Mouse (Mus musculus) limb, embryonic 14.5 days (tissue): ENCODE results near the gene Trmt10b. TPM values are rescaled to one million over a fixed set of nuclear protein-coding genes. Genes with fewer than 3 reads are reported as not detected.

Experiments
- ATAC-seq: fragments of 200-750 bp; cut with Nextera tagmentation; 2 replicates; pipeline ENCODE4 v1.8.0; 2017; ENCODE audit warnings: low read depth, moderate number of reproducible peaks, moderate TSS enrichment; ENCODE audit not compliant: low FRiP score
- DNase-seq: peaks from one replicate; pipeline ENCODE4 v3.0.0-alpha.2; 2015; ENCODE audit warnings: low spot score
- H3K27ac ChIP-seq: fragments of 300-500 bp; sonication (generic); replicated peaks from 2 replicates; pipeline ENCODE4 v1.5.1; 2014; ENCODE audit warnings: low read depth, mild to moderate bottlenecking, low read length, moderate library complexity, mixed read lengths
- H3K27me3 ChIP-seq: fragments of 300-500 bp; sonication (generic); 2 replicates; pipeline ENCODE4 v1.6.1; 2014; ENCODE audit warnings: low read length, mixed read lengths; ENCODE audit not compliant: control insufficient read depth, insufficient read depth
- H3K36me3 ChIP-seq: fragments of 300-500 bp; sonication (generic); 2 replicates; pipeline ENCODE4 v1.6.1; 2014; ENCODE audit warnings: mild to moderate bottlenecking, low read length, moderate library complexity, mixed read lengths; ENCODE audit not compliant: control insufficient read depth, insufficient read depth
- H3K4me1 ChIP-seq: fragments of 300-500 bp; sonication (generic); 2 replicates; pipeline ENCODE4 v1.6.1; 2014; ENCODE audit warnings: antibody characterized with exemption, low read length, mixed read lengths; ENCODE audit not compliant: control insufficient read depth, insufficient read depth
- H3K4me2 ChIP-seq: fragments of 300-500 bp; sonication (generic); replicated peaks from 2 replicates; pipeline ENCODE4 v1.6.1; 2014; ENCODE audit warnings: low read depth, mild to moderate bottlenecking, low read length, moderate library complexity; ENCODE audit not compliant: severe bottlenecking
- H3K4me3 ChIP-seq: fragments of 300-500 bp; sonication (generic); replicated peaks from 2 replicates; pipeline ENCODE4 v1.5.1; 2014; ENCODE audit warnings: low read length
- H3K9ac ChIP-seq: fragments of 300-500 bp; sonication (generic); 2 replicates; pipeline ENCODE4 v1.6.1; 2014; ENCODE audit warnings: mild to moderate bottlenecking, low read depth, low read length, moderate library complexity; ENCODE audit not compliant: severe bottlenecking
- H3K9me3 ChIP-seq: fragments of 300-500 bp; sonication (generic); 2 replicates; pipeline ENCODE4 v1.6.1; 2016; ENCODE audit warnings: low read length; ENCODE audit not compliant: control insufficient read depth
- POLR2A ChIP-seq: fragments of 200-500 bp; IDR thresholded peaks from 2 replicates; pipeline ENCODE4 v1.8.0; 2012; ENCODE audit warnings: inconsistent platforms, mild to moderate bottlenecking, moderate library complexity, borderline replicate concordance; ENCODE audit not compliant: insufficient read depth, insufficient read length; ENCODE audit errors: extremely low read depth
- WGBS: fragments of 180-500 bp; shearing (Covaris S2); extraction: QIAGEN DNeasy Blood & Tissue Kit; methylation state at CpG from one replicate; pipeline ENCODE4 v1.1.7; 2014; 5-methylcytosine and 5-hydroxymethylcytosine counted together
- polyA plus RNA-seq, 2 experiments: library from polyadenylated mRNA; depleted of rRNA in 1 of 2; stranded (reverse) in 1 of 2; unstranded in 1 of 2; fragments of >200 nt; fragmentation: Nextera tagmentation in 1 of 2; extraction: Ambion mirVana in 1 of 2; gene quantifications; 2 replicates each; pipeline versions ENCODE4 v1.2.1 to v1.2.3; 2012 to 2014

Gene Trmt10b
- polyA plus RNA-seq, 2 experiments = 10.1 to 16.2 TPM

- DNase-seq (peak; percentile 92), ATAC-seq (peak; percentile 95)
- under 1% methylated on average over 22 of the region's 42 CpGs for WGBS
- Histone ChIP-seq H3K27ac (peak within 1 kb of the TSS; percentile 95), H3K36me3 (peaks cover 6% of the 10 kb centered on the region; the same call in 1 of the 2 replicates), H3K9me3 (no peaks in the 10 kb centered on the region), H3K4me1 (peaks cover 17% of the 10 kb centered on the region), H3K4me3 (peak within 1 kb of the TSS; percentile 97), H3K4me2 (peak within 1 kb of the TSS; percentile 71), H3K9ac (peak within 1 kb of the TSS; percentile 92), H3K27me3 (no peaks in the 10 kb centered on the region)
- peak; percentile 75; the same call in 1 of the 2 replicates for TF ChIP-seq POLR2A
These were observed 44.8 kb downstream of the Trmt10b start, which contains the start of gene Dcaf10 for GRCm38 (mm10) chr4:45341669-45342249. Gene Dcaf10 (plus strand): TSS chr4:45342101.

GRCm38 (mm10) chr4:45342286-45343155, 45.6 kb downstream of the Trmt10b start, which contains the start of gene Exosc3:
Gene Exosc3 (minus strand): TSS chr4:45342732.
- peak within 1 kb of the TSS; percentile 97 for H3K4me3 ChIP-seq
- WGBS = under 1% methylated on average over 47 of the region's 76 CpGs
- H3K4me1 ChIP-seq = peaks cover 17% of the 10 kb centered on the region

GRCm38 (mm10) chr4:45356653-45357052, 59.7 kb downstream of the Trmt10b start:
- ATAC-seq = no peak
- Histone ChIP-seq H3K9ac (no peak overlapping the region), H3K4me1 (no peaks in the 10 kb centered on the region), H3K36me3 (peaks cover 41% of the 10 kb centered on the region), H3K27ac (no peak overlapping the region), H3K4me3 (no peak overlapping the region), H3K9me3 (no peaks in the 10 kb centered on the region), H3K4me2 (no peak overlapping the region), H3K27me3 (no peaks in the 10 kb centered on the region)
- no peak for TF ChIP-seq POLR2A
- DNase-seq = no peak
- 93% methylated on average over 3 of the region's 3 CpGs for WGBS

More at GRCm38 (mm10) chr4:45342286-45343155, 45.6 kb downstream of the Trmt10b start, which contains the start of gene Exosc3:
- Histone ChIP-seq H3K9ac (peak within 1 kb of the TSS; percentile 92), H3K36me3 (peaks cover 11% of the 10 kb centered on the region; the same call in 1 of the 2 replicates), H3K9me3 (no peaks in the 10 kb centered on the region), H3K27ac (peak within 1 kb of the TSS; percentile 95), H3K27me3 (no peaks in the 10 kb centered on the region), H3K4me2 (peak within 1 kb of the TSS; percentile 71)
- ATAC-seq = peak; percentile 82
- TF ChIP-seq POLR2A = no peak
- peak; percentile 14 for DNase-seq

Other genes with a start within 250 kb of the Trmt10b start
- gene Fbxo10, start 212.5 kb upstream of the Trmt10b start, polyA plus RNA-seq (2012; rRNA removed) = 28.9 and 34.0 TPM in 2 replicates
- gene Fbxo10, start 212.5 kb upstream of the Trmt10b start, polyA plus RNA-seq (2014; fragmentation: Nextera tagmentation; extraction: Ambion mirVana) = 15.0 and 16.4 TPM in 2 replicates
- gene Tomm5, start 189.0 kb upstream of the Trmt10b start, polyA plus RNA-seq (2012; rRNA removed) = 152 and 176 TPM in 2 replicates
- gene Tomm5, start 189.0 kb upstream of the Trmt10b start, polyA plus RNA-seq (2014; fragmentation: Nextera tagmentation; extraction: Ambion mirVana) = 227 and 255 TPM in 2 replicates
- gene Frmpd1, start 112.3 kb upstream of the Trmt10b start, polyA plus RNA-seq (2012; rRNA removed) = 5.0 and 5.5 TPM in 2 replicates
- 4.0 and 5.0 TPM in 2 replicates for gene Frmpd1, start 112.3 kb upstream of the Trmt10b start, polyA plus RNA-seq (2014; fragmentation: Nextera tagmentation; extraction: Ambion mirVana)
- 17.6 and 20.5 TPM in 2 replicates for gene Dcaf10, start 45.0 kb downstream of the Trmt10b start, polyA plus RNA-seq (2012; rRNA removed)
- 18.4 and 19.0 TPM in 2 replicates for gene Dcaf10, start 45.0 kb downstream of the Trmt10b start, polyA plus RNA-seq (2014; fragmentation: Nextera tagmentation; extraction: Ambion mirVana)
- 47.7 and 50.4 TPM in 2 replicates for gene Exosc3, start 45.6 kb downstream of the Trmt10b start, polyA plus RNA-seq (2012; rRNA removed)
- 66.1 and 66.6 TPM in 2 replicates for gene Exosc3, start 45.6 kb downstream of the Trmt10b start, polyA plus RNA-seq (2014; fragmentation: Nextera tagmentation; extraction: Ambion mirVana)
- 85.5 and 122 TPM in 2 replicates for gene Slc25a51, start 111.6 kb downstream of the Trmt10b start, polyA plus RNA-seq (2012; rRNA removed)
- gene Slc25a51, start 111.6 kb downstream of the Trmt10b start, polyA plus RNA-seq (2014; fragmentation: Nextera tagmentation; extraction: Ambion mirVana) = 41.5 and 45.1 TPM in 2 replicates
- gene Shb, start 235.3 kb downstream of the Trmt10b start, polyA plus RNA-seq (2012; rRNA removed) = 19.0 and 20.9 TPM in 2 replicates
- gene Shb, start 235.3 kb downstream of the Trmt10b start, polyA plus RNA-seq (2014; fragmentation: Nextera tagmentation; extraction: Ambion mirVana) = 9.2 and 10.6 TPM in 2 replicates